Mouse (Mus musculus): ENCODE measurements at regions not wholly inside any gene's neighbourhood (a gene's known extent, or its start where the extent isn't known, plus 50 kb on each side); places are given as distances from the start of the nearest gene placed in this dataset.

- no peak for DNase-seq (ENCODE audit: extremely low spot score, low spot score)
- 60% methylated on average over 4 of the region's 4 CpGs for WGBS
- no peaks in the 10 kb centered on the region for H3K27me3 ChIP-seq (ENCODE audit: poor library complexity, severe bottlenecking)
These were observed 456.9 kb upstream of the Gcfc2 start for GRCm38 (mm10) chr6:81466536-81466935.

DNA sequence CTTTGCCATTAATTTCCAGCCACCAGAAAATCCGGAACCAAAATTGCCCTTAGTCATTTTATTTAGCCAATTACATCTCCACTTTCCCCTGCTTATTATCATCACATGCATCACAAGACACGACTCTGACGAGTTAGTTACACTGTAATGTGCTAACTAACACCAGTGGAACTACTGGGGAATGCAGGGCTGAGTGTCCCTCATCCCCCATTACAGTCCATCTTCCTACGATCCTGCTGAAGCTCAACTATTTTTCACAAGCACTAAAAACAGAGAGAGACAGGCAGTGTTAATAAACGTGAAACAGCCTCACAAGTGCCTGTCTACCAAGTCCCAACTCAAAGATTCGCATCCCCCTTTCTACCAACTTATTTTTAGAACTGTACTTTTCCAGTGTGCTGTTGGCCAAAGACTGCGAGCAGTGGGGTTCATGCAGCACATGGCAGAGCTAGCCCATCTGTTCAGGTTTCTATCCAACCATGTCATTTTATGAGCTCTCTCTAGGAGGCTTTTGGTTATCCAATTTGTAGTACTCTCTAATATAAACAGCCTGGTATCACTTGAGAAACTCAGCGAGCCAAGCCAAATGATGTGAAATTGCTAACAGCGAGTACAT lies 452.0 kb upstream of the Gcfc2 start:
- Histone ChIP-seq H3K27ac (no peak overlapping the region), H3K4me3 (no peak overlapping the region), H3K9me3 (no peaks in the 10 kb centered on the region), H3K36me3 (replicated peaks) (no peaks in the 10 kb centered on the region), H3K4me1 (peaks cover 3% of the 10 kb centered on the region; the same call in 1 of the 2 replicates), H3K27me3 (ENCODE audit: poor library complexity, severe bottlenecking) (no peaks in the 10 kb centered on the region)
- DNase-seq (ENCODE audit: extremely low spot score, low spot score): no peak
- WGBS: 84% methylated on average over 9 of the region's 9 CpGs

More at GRCm38 (mm10) chr6:81466536-81466935, 456.9 kb upstream of the Gcfc2 start:
- H3K36me3 ChIP-seq (replicated peaks): no peaks in the 10 kb centered on the region
- H3K4me1 ChIP-seq: peaks cover 8% of the 10 kb centered on the region; the same call in 1 of the 2 replicates
- no peak overlapping the region for H3K27ac ChIP-seq
- H3K4me3 ChIP-seq: no peak overlapping the region
- H3K9me3 ChIP-seq: no peaks in the 10 kb centered on the region

GRCm38 (mm10) chr6:81472506-81472905 lies 451.0 kb upstream of the Gcfc2 start:
- no peak for DNase-seq (ENCODE audit: extremely low spot score, low spot score)
- H3K9me3 ChIP-seq: no peaks in the 10 kb centered on the region
- H3K4me1 ChIP-seq: no peaks in the 10 kb centered on the region
- no peak overlapping the region for H3K4me3 ChIP-seq
- no peaks in the 10 kb centered on the region for H3K36me3 ChIP-seq (replicated peaks)
- H3K27ac ChIP-seq: no peak overlapping the region
- H3K27me3 ChIP-seq (ENCODE audit: poor library complexity, severe bottlenecking): no peaks in the 10 kb centered on the region
- WGBS: 87% methylated on average over 3 of the region's 3 CpGs

GRCm38 (mm10) chr6:81474786-81475185 lies 448.7 kb upstream of the Gcfc2 start:
- Histone ChIP-seq H3K27me3 (ENCODE audit: poor library complexity, severe bottlenecking) (no peaks in the 10 kb centered on the region), H3K36me3 (replicated peaks) (no peaks in the 10 kb centered on the region), H3K27ac (no peak overlapping the region), H3K4me3 (no peak overlapping the region), H3K9me3 (no peaks in the 10 kb centered on the region), H3K4me1 (no peaks in the 10 kb centered on the region)
- WGBS: 97% methylated on average over 1 of the region's 1 CpGs
- no peak for DNase-seq (ENCODE audit: extremely low spot score, low spot score)

DNA sequence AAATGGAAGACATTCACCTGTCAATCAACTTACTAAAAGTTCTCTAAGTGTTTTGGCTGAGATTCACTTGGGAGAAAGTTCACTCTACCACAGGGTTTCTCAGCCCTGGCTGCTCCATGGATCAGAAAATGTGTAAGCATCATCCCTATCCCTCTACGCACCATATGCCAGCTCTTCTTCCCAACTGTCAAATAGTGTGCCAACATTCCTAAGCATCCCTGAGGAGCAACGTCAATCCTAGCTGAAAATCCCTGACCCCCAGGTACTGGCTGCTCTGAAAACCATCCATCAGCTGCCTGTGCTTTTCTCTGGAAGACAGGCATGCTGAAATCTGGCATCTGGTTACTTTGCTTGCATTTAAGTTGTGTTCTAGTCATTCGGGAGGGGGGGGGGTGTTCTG lies 436.5 kb upstream of the Gcfc2 start:
- WGBS: 80% methylated on average over 3 of the region's 3 CpGs

GRCm38 (mm10) chr6:81496239-81496638 lies 427.2 kb upstream of the Gcfc2 start:
- Histone ChIP-seq H3K27ac (no peak overlapping the region), H3K36me3 (replicated peaks) (no peaks in the 10 kb centered on the region), H3K4me1 (no peaks in the 10 kb centered on the region), H3K4me3 (no peak overlapping the region), H3K9me3 (no peaks in the 10 kb centered on the region), H3K27me3 (ENCODE audit: poor library complexity, severe bottlenecking) (no peaks in the 10 kb centered on the region)
- 91% methylated on average over 7 of the region's 7 CpGs for WGBS
- no peak for DNase-seq (ENCODE audit: extremely low spot score, low spot score)

More for the DNA sequence above, 436.5 kb upstream of the Gcfc2 start:
- DNase-seq (ENCODE audit: extremely low spot score, low spot score): no peak
- H3K9me3 ChIP-seq: no peaks in the 10 kb centered on the region
- no peak overlapping the region for H3K27ac ChIP-seq
- H3K27me3 ChIP-seq (ENCODE audit: poor library complexity, severe bottlenecking): no peaks in the 10 kb centered on the region
- H3K4me1 ChIP-seq: no peaks in the 10 kb centered on the region
- no peak overlapping the region for H3K4me3 ChIP-seq
- H3K36me3 ChIP-seq (replicated peaks): no peaks in the 10 kb centered on the region

GRCm38 (mm10) chr6:81517185-81517584 lies 406.3 kb upstream of the Gcfc2 start:
- Histone ChIP-seq H3K27ac (no peak overlapping the region), H3K4me1 (no peaks in the 10 kb centered on the region), H3K4me3 (no peak overlapping the region), H3K36me3 (replicated peaks) (no peaks in the 10 kb centered on the region), H3K27me3 (ENCODE audit: poor library complexity, severe bottlenecking) (no peaks in the 10 kb centered on the region), H3K9me3 (no peaks in the 10 kb centered on the region)
- no peak for DNase-seq (ENCODE audit: extremely low spot score, low spot score)
- WGBS: 92% methylated on average over 1 of the region's 1 CpGs

GRCm38 (mm10) chr6:81562260-81562659 lies 361.2 kb upstream of the Gcfc2 start:
- Histone ChIP-seq H3K36me3 (replicated peaks) (no peaks in the 10 kb centered on the region), H3K4me3 (no peak overlapping the region), H3K27ac (no peak overlapping the region), H3K27me3 (ENCODE audit: poor library complexity, severe bottlenecking) (no peaks in the 10 kb centered on the region), H3K4me1 (no peaks in the 10 kb centered on the region), H3K9me3 (no peaks in the 10 kb centered on the region)
- 56% methylated on average over 2 of the region's 2 CpGs for WGBS
- DNase-seq (ENCODE audit: extremely low spot score, low spot score): no peak

GRCm38 (mm10) chr6:81563192-81563591 lies 360.3 kb upstream of the Gcfc2 start:
- Histone ChIP-seq H3K4me3 (no peak overlapping the region), H3K4me1 (no peaks in the 10 kb centered on the region)
- 90% methylated on average over 2 of the region's 2 CpGs for WGBS

DNA sequence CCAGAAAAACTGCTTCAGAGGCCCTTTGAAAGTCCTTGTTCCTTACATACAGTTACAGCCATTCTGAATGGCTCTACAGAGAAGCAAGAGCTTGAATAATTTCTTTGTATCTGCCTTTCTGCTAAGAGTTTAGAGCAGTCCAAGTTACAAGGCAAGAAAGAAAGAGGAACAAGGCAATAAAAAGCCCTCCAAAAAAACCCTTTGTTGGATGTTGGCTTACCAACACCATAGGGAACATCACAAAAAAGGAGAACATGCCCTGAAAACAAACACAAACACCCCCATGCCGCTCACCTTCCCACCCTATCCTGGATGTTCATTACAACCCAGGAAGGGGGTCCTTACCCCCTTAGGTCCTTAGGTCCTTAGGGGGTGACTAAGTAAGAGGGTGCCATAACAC lies 359.2 kb upstream of the Gcfc2 start:
- WGBS: 86% methylated on average over 1 of the region's 1 CpGs
- Histone ChIP-seq H3K27me3 (ENCODE audit: poor library complexity, severe bottlenecking) (no peaks in the 10 kb centered on the region), H3K4me3 (no peak overlapping the region), H3K4me1 (no peaks in the 10 kb centered on the region), H3K9me3 (no peaks in the 10 kb centered on the region), H3K36me3 (replicated peaks) (no peaks in the 10 kb centered on the region), H3K27ac (no peak overlapping the region)
- DNase-seq (ENCODE audit: extremely low spot score, low spot score): no peak

More at GRCm38 (mm10) chr6:81563192-81563591, 360.3 kb upstream of the Gcfc2 start:
- H3K9me3 ChIP-seq: no peaks in the 10 kb centered on the region
- no peak overlapping the region for H3K27ac ChIP-seq
- no peaks in the 10 kb centered on the region for H3K27me3 ChIP-seq (ENCODE audit: poor library complexity, severe bottlenecking)
- no peak for DNase-seq (ENCODE audit: extremely low spot score, low spot score)
- no peaks in the 10 kb centered on the region for H3K36me3 ChIP-seq (replicated peaks)

GRCm38 (mm10) chr6:81586441-81587117 lies 336.9 kb upstream of the Gcfc2 start:
- Histone ChIP-seq H3K27me3 (ENCODE audit: poor library complexity, severe bottlenecking) (no peaks in the 10 kb centered on the region), H3K4me1 (no peaks in the 10 kb centered on the region), H3K36me3 (replicated peaks) (no peaks in the 10 kb centered on the region), H3K9me3 (no peaks in the 10 kb centered on the region), H3K4me3 (no peak overlapping the region), H3K27ac (no peak overlapping the region)
- DNase-seq (ENCODE audit: extremely low spot score, low spot score): no peak
- 86% methylated on average over 1 of the region's 1 CpGs for WGBS

DNA sequence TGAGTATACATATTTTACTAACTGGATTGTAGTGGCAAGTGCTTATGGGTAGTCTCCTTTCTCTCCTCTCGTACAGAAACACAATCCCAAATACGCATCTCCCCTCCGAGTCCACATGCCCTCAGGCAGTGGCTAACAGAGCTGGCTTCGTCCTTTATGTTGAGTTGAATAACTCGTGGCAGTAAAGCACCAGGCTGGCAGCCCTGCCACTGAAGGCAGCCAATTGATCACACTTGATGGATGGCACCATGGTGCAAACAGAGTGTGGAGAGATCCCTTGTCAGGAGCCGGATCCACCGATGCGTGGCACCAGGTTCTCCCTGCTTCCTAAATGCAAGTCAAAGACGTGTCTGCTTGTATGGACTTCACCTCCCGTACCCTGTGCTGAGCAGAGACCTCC lies 333.7 kb upstream of the Gcfc2 start:
- DNase-seq (ENCODE audit: extremely low spot score, low spot score): no peak
- no peaks in the 10 kb centered on the region for H3K36me3 ChIP-seq (replicated peaks)

GRCm38 (mm10) chr6:81595926-81596325 lies 327.5 kb upstream of the Gcfc2 start:
- DNase-seq (ENCODE audit: extremely low spot score, low spot score): no peak
- 51% methylated on average over 2 of the region's 2 CpGs for WGBS
- H3K27ac ChIP-seq: no peak overlapping the region
- peaks cover 21% of the 10 kb centered on the region for H3K4me1 ChIP-seq
- H3K36me3 ChIP-seq (replicated peaks): no peaks in the 10 kb centered on the region
- no peaks in the 10 kb centered on the region; the same call in 1 of the 2 replicates for H3K27me3 ChIP-seq (ENCODE audit: poor library complexity, severe bottlenecking)
- no peak overlapping the region for H3K4me3 ChIP-seq
- H3K9me3 ChIP-seq: no peaks in the 10 kb centered on the region

More for the DNA sequence above, 333.7 kb upstream of the Gcfc2 start:
- no peaks in the 10 kb centered on the region for H3K27me3 ChIP-seq (ENCODE audit: poor library complexity, severe bottlenecking)
- 84% methylated on average over 10 of the region's 10 CpGs for WGBS
- H3K4me3 ChIP-seq: no peak overlapping the region
- no peaks in the 10 kb centered on the region for H3K9me3 ChIP-seq
- H3K27ac ChIP-seq: no peak overlapping the region
- peaks cover 10% of the 10 kb centered on the region for H3K4me1 ChIP-seq

All from forebrain, embryonic 10.5 days (tissue).